Mouse (Mus musculus) left cerebral cortex, adult 8-10 months (tissue): Measurements from ENCODE around the gene Rcan1. TPM values are rescaled to one million over a fixed set of nuclear protein-coding genes. Genes with fewer than 3 reads are reported as not detected.
"Not testable (repeated sequence)": the region's sequence is repeated elsewhere in the genome, so short reads cannot be mapped to it uniquely, and the experiment has no call there.

ENCODE experiments used
- DNase-seq, 2 experiments: peaks; one replicate each; pipeline ENCODE4 v3.0.0; 2022; ENCODE audit warnings: low spot score in 2 of 2
- total RNA-seq, 4 experiments: library from RNA; stranded (reverse); gene quantifications; 2 replicates each; pipeline ENCODE4 v1.2.4; 2022

Rcan1 gene
- total RNA-seq, 4 experiments from 2014 or later, result 50.9 to 58.6 (median 52.5) TPM

DNA sequence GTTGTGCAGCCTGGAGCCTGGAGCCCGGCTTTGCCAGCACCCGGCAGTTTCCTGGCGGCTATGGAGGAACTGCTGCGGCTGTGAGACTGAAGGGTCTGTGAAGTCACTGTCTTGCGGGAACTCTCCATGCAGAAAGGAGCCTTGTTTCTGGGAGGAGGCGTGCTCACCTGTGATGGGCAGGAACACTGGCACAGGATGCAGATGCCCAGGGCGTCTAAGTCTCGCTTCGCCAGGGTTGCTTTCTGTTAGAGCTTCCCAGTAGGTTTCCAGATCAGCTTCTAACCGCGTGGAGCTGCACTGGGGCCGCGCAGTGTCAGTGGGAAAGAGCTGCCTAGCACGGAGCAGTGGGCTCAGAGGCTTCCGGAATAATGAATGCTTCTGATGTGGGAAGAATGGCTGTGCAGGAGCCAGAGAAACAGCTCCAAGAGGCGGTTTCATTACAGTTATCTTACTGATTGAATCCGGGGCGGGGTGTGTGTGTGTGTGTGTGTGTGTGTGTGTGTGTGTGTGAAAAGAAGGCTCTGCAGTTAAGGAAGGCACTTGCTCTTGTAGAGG is 35.2 kb downstream of the Rcan1 start:
- DNase-seq, result no peak

- no peak for DNase-seq
Measured at GRCm38 (mm10) chr16:92433176-92433575, 37.5 kb downstream of the Rcan1 start.

DNA sequence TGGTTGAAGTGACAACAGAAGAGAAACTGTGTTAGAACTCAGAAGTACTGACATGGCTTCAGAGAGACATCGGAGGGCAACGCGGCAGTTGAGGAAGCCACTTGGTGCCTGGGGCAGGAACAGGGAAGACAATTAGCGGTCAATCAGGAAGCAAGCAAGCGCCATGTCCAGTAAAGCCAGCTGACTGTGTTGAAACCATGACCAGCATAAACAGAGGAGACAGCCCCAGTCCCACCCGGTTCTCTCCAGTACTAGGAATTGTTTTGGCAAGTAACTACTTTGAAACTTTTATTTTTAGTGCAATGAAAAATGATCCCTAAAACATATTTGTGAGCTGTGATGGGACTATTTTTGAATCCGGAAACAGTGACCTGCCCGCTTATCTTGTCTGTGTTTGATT is 39.9 kb downstream of the Rcan1 start:
- no peak for DNase-seq

DNA sequence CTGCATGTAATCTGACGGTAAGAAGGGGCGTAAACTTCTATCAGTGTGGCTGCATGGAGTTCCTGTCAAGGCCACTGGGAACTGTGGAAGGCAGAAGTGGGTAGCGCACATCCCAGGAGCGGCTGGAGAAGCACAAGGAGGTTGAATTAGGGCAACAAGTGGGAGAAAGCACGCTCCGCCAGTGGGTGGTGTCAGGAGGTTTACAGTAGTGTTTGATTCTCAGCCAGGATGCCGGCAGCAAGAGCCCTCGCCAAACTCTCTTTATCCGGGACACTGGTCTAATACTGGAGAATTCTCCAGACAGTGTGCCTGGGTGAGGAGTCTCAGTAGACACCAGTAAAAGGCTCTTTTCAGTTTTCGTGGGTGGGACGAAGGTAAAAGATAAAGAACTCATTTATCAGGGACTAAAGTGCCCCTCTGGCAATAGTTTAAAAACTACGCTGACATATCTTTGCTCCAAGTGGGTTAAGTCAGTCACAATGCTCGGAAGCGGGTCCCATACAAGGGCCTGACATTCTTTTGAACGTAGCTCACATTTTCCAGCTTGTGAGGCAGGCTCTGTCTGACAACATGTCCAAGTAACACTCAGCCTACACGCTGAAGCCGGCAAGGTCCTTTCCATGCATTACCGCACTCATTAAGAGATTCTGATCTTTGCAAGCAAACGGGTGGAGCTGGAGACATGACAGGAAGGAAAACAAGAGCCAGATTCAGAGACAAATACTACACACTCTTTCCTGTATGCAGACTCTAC is 42.3 kb downstream of the Rcan1 start:
- DNase-seq, result no peak

DNA sequence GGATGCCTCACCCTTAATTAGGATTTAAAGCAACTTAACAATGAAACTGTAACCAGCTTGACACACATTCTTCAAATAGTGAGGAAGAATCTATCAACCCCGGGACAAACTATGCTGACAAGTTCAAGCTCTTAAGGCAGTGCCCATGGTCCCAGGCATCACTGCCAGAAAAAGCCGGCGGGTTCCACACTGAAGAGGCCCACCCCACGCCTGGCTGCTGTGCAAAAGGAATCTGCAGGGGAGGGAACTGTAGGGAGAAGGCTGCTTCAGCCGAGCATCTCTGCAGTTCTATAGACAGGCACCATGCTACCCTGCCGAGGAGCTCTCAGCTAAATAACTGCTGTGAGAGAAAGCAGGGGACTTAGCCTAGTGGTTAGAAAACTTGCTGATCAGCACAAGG is 44.0 kb downstream of the Rcan1 start:
- DNase-seq, result no peak

- DNase-seq, result no peak
Measured at GRCm38 (mm10) chr16:92425875-92426274, 44.8 kb downstream of the Rcan1 start.

DNA sequence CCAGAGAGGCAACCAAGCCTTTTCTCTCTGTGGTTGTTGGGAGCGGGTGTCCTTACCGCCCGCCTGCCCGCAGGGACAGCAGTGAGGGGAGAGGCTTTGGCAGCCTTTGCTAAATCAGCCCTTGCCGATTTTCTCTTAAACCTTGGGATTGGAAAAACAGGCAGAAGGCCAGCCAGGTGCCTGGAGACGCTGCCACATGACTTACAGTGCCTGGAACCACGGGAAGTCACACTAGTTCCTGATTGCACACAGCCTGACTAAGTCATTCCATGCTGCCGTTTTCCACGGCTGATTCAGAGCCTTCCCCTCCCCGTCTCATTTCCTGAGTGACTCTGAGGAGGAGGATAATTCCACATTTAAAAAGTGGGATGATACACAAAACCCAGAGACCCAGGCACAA is 47.3 kb downstream of the Rcan1 start:
- DNase-seq, result no peak

GRCm38 (mm10) chr16:92422435-92423362 is 48.0 kb downstream of the Rcan1 start:
- no peak for DNase-seq

DNA sequence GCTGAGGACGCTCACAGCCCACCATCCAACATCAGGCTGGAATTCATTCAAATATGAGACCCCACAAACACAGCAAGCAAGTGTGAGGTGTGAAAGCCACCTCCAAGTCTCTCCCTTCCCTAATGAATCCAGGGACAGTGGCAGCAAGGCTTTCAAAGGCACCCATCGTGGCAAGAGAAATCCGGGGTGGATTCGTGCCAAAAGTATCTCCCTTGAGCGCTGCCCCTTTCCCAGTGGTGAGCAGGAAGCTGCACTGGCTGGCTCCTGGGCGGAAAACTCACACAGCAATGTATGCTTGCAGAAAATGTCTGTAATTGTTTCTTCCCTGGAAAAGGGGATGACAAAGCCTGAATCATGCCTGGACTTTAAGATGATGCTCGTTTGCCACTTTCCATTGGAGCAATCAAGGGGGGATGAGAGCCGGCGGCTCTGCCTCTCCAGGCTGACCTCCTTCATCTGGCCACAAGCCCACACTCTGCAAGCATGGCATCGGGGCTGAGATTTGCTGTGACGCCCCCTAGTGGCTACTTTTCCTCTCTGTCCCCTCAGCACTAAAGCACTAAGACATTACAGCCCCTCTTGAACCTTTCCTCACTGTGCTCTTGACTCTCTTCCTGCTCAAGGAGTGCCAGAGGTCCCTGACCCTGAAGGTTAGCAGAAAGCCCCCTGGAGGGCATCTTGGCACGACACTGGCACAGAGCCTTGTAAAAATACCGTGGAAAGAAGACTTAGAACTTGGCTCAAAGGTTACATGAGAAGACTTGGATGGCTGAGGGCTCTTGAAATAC is 49.3 kb downstream of the Rcan1 start:
- no peak for DNase-seq

DNA sequence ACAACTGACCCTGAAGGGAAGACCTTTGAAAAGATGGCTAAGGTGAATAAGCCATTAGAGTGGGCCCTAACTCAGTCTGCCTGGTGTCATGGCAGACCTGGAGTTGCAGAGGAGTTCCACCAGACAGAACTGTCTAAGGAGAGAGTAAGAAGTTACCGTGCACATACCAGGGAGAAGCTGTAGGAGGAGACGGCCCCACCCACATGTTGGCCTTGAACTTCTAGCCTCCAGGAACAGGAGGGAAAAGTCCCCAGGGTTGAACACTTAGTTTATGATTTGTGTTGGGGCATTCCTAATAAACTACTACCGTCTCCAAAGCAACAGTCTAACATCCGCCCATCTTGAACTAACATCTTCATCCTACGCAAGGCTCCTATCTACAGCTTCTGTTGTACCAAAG is 50.0 kb downstream of the Rcan1 start:
- no peak for DNase-seq

DNA sequence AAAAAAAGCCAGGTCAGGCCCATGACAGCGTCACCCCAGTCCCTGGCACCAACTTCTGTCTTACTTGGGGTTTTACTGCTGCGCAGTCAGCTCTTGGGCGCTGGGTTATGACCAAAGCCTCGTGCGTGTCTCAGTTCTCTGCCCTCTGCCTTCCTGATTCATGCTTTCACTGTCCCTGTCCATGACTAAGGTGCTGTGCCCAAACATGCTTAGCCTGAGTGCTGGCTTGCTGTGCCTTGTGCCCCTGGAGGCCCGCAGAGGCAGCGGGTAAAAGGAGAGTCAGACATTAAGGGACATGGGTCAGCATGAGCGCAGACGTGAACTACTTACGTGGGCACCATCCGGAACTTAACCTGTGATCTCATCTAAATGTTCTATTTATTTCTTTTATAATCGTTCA is 51.6 kb downstream of the Rcan1 start:
- no peak for DNase-seq

DNA sequence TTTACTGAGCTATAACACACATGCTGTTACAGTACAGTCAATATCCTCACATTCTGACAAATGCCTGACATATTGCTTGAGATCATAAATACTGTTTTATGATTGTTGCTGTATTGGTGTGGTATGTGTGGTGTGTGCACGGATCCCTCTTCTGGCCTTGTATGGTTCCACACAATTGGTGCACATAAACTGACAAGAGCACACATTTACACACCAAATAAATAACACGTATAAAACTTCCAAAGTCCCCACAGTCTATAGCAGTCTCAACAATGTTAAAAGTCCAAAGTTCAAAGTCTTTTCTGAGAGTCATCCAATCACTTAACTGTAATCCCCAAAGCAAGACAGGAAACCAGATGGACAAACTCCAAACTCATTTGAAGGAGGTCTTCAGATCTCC is 53.4 kb downstream of the Rcan1 start:
- no peak for DNase-seq

GRCm38 (mm10) chr16:92415702-92416118 is 55.0 kb downstream of the Rcan1 start:
- DNase-seq, result no peak

- not testable (repeated sequence) for DNase-seq
Measured at GRCm38 (mm10) chr16:92415038-92415437, 55.6 kb downstream of the Rcan1 start.

GRCm38 (mm10) chr16:92412888-92413287 is 57.8 kb downstream of the Rcan1 start:
- DNase-seq, result no peak

DNA sequence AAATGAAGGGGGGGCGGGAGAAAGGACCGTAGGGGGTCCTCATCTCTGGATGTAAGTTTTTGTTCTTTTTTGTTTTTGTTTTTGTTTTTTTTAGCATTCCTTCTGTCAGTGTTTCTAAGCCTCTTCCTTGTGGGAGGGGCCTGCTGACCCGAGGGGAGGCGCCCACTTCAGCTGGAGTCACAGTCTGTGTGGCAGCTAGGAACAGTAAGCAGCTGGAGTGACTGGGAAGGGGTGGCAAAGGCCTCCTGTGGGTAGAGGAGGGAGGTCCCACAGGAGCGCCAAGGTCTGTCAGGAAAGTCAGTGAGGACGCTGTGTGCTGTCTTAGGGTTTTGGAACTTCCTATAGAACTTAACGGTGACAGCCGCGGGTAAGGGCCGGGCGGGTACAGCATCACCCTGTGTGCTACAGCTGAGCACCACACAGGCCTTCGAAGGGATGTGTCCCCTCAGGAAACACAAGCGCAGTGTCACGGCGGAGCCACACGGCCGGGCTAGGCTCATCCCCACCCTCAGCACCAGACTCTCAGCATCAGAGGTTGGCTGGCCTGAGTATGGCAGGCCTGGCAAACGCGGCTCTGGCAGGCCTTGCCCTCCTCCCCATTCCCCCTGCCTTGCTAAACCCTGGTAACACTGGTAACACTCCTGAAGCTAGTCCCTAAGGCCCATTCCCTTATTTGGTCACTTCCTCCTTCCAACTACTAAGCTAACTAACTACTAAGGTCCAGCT is 58.5 kb downstream of the Rcan1 start:
- DNase-seq, result no peak

GRCm38 (mm10) chr16:92410344-92410743 is 60.3 kb downstream of the Rcan1 start:
- DNase-seq, result no peak

DNA sequence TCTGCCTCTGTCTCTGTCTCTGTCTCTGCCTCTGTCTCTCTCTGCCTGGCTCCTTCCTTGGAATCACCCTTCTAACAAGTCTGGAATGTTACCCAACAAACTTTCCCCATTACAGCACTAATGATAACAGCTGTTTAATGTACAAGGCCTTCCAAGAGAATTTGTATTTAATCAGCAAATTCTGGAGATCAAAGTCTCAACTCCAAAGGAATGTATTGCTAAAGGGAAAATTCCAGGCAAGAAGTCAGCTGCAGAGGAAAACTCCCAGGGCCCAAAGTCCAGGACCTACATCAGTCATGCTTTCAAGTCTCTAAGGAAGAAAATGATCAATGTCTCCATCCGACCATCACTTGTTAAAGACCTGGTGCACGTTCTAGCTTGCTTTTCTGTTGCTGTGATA is 62.8 kb downstream of the Rcan1 start:
- DNase-seq, result no peak

- DNase-seq, result no peak
Measured at GRCm38 (mm10) chr16:92404141-92404540, 66.5 kb downstream of the Rcan1 start.

- no peak for DNase-seq
Measured at GRCm38 (mm10) chr16:92403069-92403468, 67.6 kb downstream of the Rcan1 start.

GRCm38 (mm10) chr16:92402216-92402615 is 68.5 kb downstream of the Rcan1 start:
- DNase-seq, result no peak
